Mouse (Mus musculus): ENCODE data around the gene Usp7. TPM values are rescaled to one million over a fixed set of nuclear protein-coding genes. Genes with fewer than 3 reads are reported as not detected.

Gene Usp7
- total RNA-seq, 2 experiments from 2014 or later, result 41.3 to 49.2 TPM

DNA sequence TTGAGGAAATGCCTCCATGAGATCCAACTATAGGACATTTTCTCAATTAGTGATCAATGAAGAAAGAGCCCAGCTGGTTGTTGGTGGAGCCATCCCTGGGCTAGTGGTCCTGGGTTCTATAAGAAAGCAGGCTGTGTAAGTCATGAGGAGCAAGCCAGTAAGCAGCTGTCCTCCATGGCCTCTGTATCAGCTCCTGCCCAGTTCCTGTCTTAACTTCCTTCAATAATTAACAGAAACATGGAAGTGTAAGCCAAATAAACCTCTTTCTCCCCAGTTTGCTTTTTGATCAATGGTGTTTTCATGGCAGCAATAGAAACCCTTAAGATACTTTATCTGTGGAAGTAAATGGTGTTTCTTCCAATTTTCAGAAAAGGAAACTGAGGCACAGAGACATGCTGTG, 119.3 kb downstream of the Usp7 start:
- no peak for DNase-seq

DNA sequence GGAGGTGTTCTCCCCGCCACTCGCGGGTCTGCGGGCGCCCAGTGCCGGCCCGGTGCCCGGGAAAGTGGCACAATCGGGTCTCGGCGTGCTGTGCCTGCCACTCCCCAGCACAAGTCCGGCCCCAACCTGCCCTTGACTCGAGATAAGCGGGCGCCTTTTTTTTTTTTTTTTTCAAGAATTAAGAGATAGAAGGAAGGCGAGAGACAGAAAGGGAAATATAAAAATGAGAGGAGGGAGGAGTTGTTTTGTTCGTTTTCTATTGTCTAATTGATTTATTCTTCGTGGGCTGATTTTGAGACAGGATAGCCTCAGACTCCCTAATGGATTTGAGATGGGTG, 119.8 kb downstream of the Usp7 start:
- no peak for DNase-seq

GRCm38 (mm10) chr16:8671551-8672349, 120.4 kb downstream of the Usp7 start, which contains the start of gene Carhsp1:
Gene Carhsp1 (minus strand): TSS chr16:8672155.
- DNase-seq, result peak; percentile 95 to 97

GRCm38 (mm10) chr16:8670041-8671035, 121.8 kb downstream of the Usp7 start:
- DNase-seq, result peak in 1 of 2 experiments; percentile 28

GRCm38 (mm10) chr16:8669432-8669831, 122.7 kb downstream of the Usp7 start:
- DNase-seq, result peak in 1 of 2 experiments; percentile 26

- DNase-seq, result no peak
Measured at GRCm38 (mm10) chr16:8668386-8668785, 123.7 kb downstream of the Usp7 start.

DNA sequence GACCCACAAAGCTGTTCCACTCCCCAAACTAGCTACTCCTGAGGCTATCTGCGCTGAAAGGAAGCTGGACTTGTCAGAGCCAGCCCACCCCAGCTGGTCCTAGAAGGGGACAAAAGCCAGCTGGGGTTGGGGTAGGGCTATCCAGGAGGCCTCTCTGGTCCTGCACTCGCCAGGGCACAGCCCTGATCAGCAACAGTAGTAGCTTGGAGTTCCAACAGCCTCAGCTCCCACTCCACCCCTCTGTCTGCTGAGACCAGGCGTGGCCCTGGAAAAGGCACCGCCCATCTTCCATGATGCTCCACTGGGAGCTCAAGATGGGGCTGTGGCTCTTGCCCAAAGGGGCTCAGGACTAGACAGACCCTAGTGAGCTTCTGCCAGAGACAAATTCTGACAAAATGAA, 124.3 kb downstream of the Usp7 start:
- DNase-seq, result peak; percentile 51 to 66

- DNase-seq, result peak; percentile 53 to 64
Measured at GRCm38 (mm10) chr16:8667261-8667660, 124.8 kb downstream of the Usp7 start.

DNA sequence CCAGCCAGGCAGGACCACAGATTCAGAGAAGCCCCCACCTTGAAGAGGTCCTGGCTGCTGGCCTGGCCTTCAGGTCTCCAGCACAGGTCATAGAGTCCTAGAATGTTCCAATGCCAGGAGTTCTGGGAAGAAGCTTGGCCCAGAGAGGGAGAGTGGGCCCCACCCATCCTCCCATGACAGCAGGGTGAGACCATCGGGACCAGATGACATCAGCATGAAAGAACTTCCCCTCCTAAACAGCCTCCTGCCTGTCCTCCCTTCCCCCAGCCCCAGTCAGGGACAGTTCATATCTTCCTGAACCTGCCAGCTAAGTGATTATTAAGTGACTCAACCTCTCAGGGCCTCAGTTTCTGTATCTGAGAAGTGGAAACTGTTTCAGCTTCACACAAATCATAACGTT, 125.7 kb downstream of the Usp7 start:
- DNase-seq, result peak; percentile 69 to 90

GRCm38 (mm10) chr16:8665367-8665766, 126.7 kb downstream of the Usp7 start:
- DNase-seq, result peak in 1 of 2 experiments; percentile 37

- peak in 1 of 2 experiments; percentile 32 for DNase-seq
Measured at GRCm38 (mm10) chr16:8663606-8664539, 128.2 kb downstream of the Usp7 start.

GRCm38 (mm10) chr16:8663022-8663421, 129.1 kb downstream of the Usp7 start:
- DNase-seq, result no peak

- DNase-seq, result no peak
Measured at GRCm38 (mm10) chr16:8658764-8659163, 133.3 kb downstream of the Usp7 start.

DNA sequence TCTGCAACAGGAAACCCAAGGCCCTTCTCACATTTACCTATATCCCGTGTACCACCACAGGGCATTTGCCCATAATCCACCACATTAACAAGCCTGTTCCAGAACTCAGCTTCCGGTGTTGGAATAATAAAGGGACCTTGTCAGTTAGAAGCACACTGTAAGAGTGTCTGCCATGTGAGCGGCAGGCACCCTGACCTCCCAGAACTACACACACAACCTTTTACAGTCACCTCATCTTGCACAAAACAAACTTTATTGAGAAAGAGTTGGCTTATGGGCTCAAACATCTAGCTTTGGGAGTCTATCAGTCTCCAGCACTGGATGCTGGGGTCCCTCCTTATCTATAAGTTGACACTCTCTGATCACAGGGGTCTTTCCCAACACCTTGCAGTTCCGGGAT, 133.8 kb downstream of the Usp7 start:
- no peak for DNase-seq

GRCm38 (mm10) chr16:8656256-8656655, 135.9 kb downstream of the Usp7 start:
- DNase-seq, result no peak

DNA sequence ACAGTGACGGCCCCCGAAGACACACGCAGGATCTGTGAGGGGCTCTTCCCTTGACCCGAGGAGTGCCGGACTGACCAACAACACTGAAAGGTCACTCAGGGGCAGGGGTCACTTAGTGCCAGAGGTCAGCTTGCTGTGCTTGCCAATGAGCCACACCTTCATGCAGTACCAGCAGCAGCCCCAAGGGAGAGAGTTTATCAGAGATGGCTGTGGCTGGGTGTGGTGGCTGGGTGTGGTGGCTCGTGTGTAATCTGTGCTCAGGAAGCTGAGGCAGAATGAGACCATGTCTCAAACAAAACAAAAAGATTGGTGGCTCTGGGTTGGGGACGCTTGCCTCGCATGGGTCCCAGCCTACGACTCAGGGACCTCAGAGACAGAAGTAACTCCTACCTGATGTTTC, 136.5 kb downstream of the Usp7 start:
- no peak for DNase-seq

GRCm38 (mm10) chr16:8655108-8655507, 137.0 kb downstream of the Usp7 start:
- no peak for DNase-seq

DNA sequence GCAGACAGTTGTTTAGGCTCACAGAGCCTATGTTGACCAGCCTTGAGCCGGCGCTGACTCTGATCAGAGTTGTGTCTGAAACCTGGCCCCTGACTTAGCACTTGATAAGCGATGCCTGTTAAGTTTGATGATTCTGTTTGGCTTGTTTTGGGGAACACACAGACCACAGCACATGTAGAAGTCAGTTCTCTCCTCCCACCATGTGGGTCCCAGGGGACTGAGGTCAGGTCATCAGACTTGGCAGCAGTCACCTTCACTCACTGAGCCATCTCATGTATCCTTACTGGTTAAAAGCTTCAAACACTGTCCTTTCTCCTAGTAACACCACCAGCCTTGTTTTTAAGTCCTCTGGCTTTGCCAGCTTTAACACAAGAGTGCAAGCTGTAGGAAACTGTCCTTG, 142.1 kb downstream of the Usp7 start:
- no peak for DNase-seq

- no peak for DNase-seq
Measured at GRCm38 (mm10) chr16:8645546-8645945, 146.6 kb downstream of the Usp7 start.

DNA sequence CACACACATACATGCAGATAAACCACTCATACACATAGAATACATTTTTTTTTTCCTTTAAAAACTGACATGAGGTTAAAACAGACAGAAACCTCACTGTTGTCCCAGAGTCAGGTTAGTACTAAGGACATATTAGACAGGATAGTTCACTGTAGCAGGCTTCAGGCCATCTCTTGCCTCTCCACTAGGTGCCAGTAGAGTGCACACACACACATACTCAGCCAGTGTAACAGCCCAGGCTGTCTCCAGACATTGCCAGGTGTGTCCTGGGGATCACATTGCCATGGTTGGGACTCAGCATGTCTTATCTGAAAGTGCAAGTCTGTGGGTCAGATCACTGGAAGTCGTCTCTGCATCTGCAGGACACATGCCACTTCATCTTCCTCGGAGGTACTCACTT, 148.3 kb downstream of the Usp7 start:
- peak; percentile 51 to 62 for DNase-seq

Data from heart, adult 18-20 months (tissue).